Mouse (Mus musculus): ENCODE measurements around the gene Cast. TPM values are rescaled to one million over a fixed set of nuclear protein-coding genes. Genes with fewer than 3 reads are reported as not detected.

Gene Cast
- total and polyA plus RNA-seq, 2 experiments from 2014 or later: 4.3 to 4.8 TPM

- Histone ChIP-seq H3K27ac (ENCODE audit: low read depth, low read length) (no peak overlapping the region), H3K4me2 (ENCODE audit: low read depth) (no peak overlapping the region), H3K4me3 (ENCODE audit: low read depth, low read length) (no peak overlapping the region), H3K36me3 (ENCODE audit: insufficient read depth) (no peaks in the 10 kb centered on the region), H3K9ac (no peak overlapping the region), H3K9me3 (ENCODE audit: low read length) (no peaks in the 10 kb centered on the region), H3K27me3 (ENCODE audit: insufficient read depth, low read length) (no peaks in the 10 kb centered on the region), H3K4me1 (ENCODE audit: insufficient read depth) (no peaks in the 10 kb centered on the region)
- TF ChIP-seq CTCF (IDR thresholded peaks at IDR 0.05; ENCODE audit: low read depth): no peak
- DNase-seq (no peak), ATAC-seq (no peak)
- 75% methylated on average over 2 of the region's 2 CpGs for WGBS
These were observed 41.4 kb downstream of the Cast start for GRCm38 (mm10) chr13:74767186-74767585.

GRCm38 (mm10) chr13:74762741-74763140, 45.9 kb downstream of the Cast start:
- Histone ChIP-seq H3K27ac (ENCODE audit: low read depth, low read length) (no peak overlapping the region), H3K4me3 (ENCODE audit: low read depth, low read length) (no peak overlapping the region), H3K9me3 (ENCODE audit: low read length) (no peaks in the 10 kb centered on the region), H3K4me2 (ENCODE audit: low read depth) (no peak overlapping the region), H3K9ac (no peak overlapping the region), H3K27me3 (ENCODE audit: insufficient read depth, low read length) (no peaks in the 10 kb centered on the region), H3K36me3 (ENCODE audit: insufficient read depth) (no peaks in the 10 kb centered on the region), H3K4me1 (ENCODE audit: insufficient read depth) (no peaks in the 10 kb centered on the region)
- no peak for TF ChIP-seq CTCF (IDR thresholded peaks at IDR 0.05; ENCODE audit: low read depth)
- 73% methylated on average over 1 of the region's 1 CpGs for WGBS
- DNase-seq (no peak), ATAC-seq (no peak)

GRCm38 (mm10) chr13:74759152-74759551, 49.5 kb downstream of the Cast start:
- H3K9me3 ChIP-seq (ENCODE audit: low read length): no peaks in the 10 kb centered on the region
- 89% methylated on average over 1 of the region's 1 CpGs for WGBS
- H3K36me3 ChIP-seq (ENCODE audit: insufficient read depth): no peaks in the 10 kb centered on the region
- no peak overlapping the region for H3K9ac ChIP-seq
- H3K4me2 ChIP-seq (ENCODE audit: low read depth): no peak overlapping the region
- H3K27ac ChIP-seq (ENCODE audit: low read depth, low read length): no peak overlapping the region
- TF ChIP-seq CTCF (IDR thresholded peaks at IDR 0.05; ENCODE audit: low read depth): no peak
- H3K4me1 ChIP-seq (ENCODE audit: insufficient read depth): no peaks in the 10 kb centered on the region
- H3K27me3 ChIP-seq (ENCODE audit: insufficient read depth, low read length): no peaks in the 10 kb centered on the region
- no peak for DNase-seq
- no peak overlapping the region for H3K4me3 ChIP-seq (ENCODE audit: low read depth, low read length)
- no peak for ATAC-seq

- ATAC-seq (no peak), DNase-seq (no peak)
- Histone ChIP-seq H3K27ac (ENCODE audit: low read depth, low read length) (no peak overlapping the region), H3K9me3 (ENCODE audit: low read length) (no peaks in the 10 kb centered on the region), H3K9ac (no peak overlapping the region), H3K4me2 (ENCODE audit: low read depth) (no peak overlapping the region), H3K4me1 (ENCODE audit: insufficient read depth) (no peaks in the 10 kb centered on the region), H3K36me3 (ENCODE audit: insufficient read depth) (no peaks in the 10 kb centered on the region), H3K27me3 (ENCODE audit: insufficient read depth, low read length) (no peaks in the 10 kb centered on the region), H3K4me3 (ENCODE audit: low read depth, low read length) (no peak overlapping the region)
- WGBS: 73% methylated on average over 5 of the region's 5 CpGs
- TF ChIP-seq CTCF (IDR thresholded peaks at IDR 0.05; ENCODE audit: low read depth): no peak
These were observed 65.4 kb downstream of the Cast start for GRCm38 (mm10) chr13:74743219-74743618.

GRCm38 (mm10) chr13:74736396-74736795, 72.2 kb downstream of the Cast start:
- no peak for DNase-seq
- H3K27me3 ChIP-seq (ENCODE audit: insufficient read depth, low read length): no peaks in the 10 kb centered on the region
- 86% methylated on average over 2 of the region's 2 CpGs for WGBS

GRCm38 (mm10) chr13:74735834-74736233, 72.8 kb downstream of the Cast start:
- ATAC-seq: no peak
- no peak for TF ChIP-seq CTCF (IDR thresholded peaks at IDR 0.05; ENCODE audit: low read depth)
- Histone ChIP-seq H3K9ac (no peak overlapping the region), H3K27me3 (ENCODE audit: insufficient read depth, low read length) (no peaks in the 10 kb centered on the region), H3K36me3 (ENCODE audit: insufficient read depth) (no peaks in the 10 kb centered on the region), H3K4me2 (ENCODE audit: low read depth) (no peak overlapping the region), H3K27ac (ENCODE audit: low read depth, low read length) (no peak overlapping the region), H3K4me1 (ENCODE audit: insufficient read depth) (no peaks in the 10 kb centered on the region), H3K9me3 (ENCODE audit: low read length) (no peaks in the 10 kb centered on the region), H3K4me3 (ENCODE audit: low read depth, low read length) (no peak overlapping the region)
- 90% methylated on average over 5 of the region's 5 CpGs for WGBS
- no peak for DNase-seq

More at GRCm38 (mm10) chr13:74736396-74736795, 72.2 kb downstream of the Cast start:
- H3K4me3 ChIP-seq (ENCODE audit: low read depth, low read length): no peak overlapping the region
- no peak for TF ChIP-seq CTCF (IDR thresholded peaks at IDR 0.05; ENCODE audit: low read depth)
- H3K9ac ChIP-seq: no peak overlapping the region
- no peaks in the 10 kb centered on the region for H3K36me3 ChIP-seq (ENCODE audit: insufficient read depth)
- no peaks in the 10 kb centered on the region for H3K4me1 ChIP-seq (ENCODE audit: insufficient read depth)
- no peak overlapping the region for H3K4me2 ChIP-seq (ENCODE audit: low read depth)
- no peaks in the 10 kb centered on the region for H3K9me3 ChIP-seq (ENCODE audit: low read length)
- no peak overlapping the region for H3K27ac ChIP-seq (ENCODE audit: low read depth, low read length)
- no peak for ATAC-seq

- H3K4me3 ChIP-seq (ENCODE audit: low read depth, low read length): no peak overlapping the region
- no peaks in the 10 kb centered on the region for H3K9me3 ChIP-seq (ENCODE audit: low read length)
- H3K4me1 ChIP-seq (ENCODE audit: insufficient read depth): no peaks in the 10 kb centered on the region
- no peaks in the 10 kb centered on the region for H3K27me3 ChIP-seq (ENCODE audit: insufficient read depth, low read length)
- no peak overlapping the region for H3K4me2 ChIP-seq (ENCODE audit: low read depth)
- 93% methylated on average over 4 of the region's 4 CpGs for WGBS
- no peak overlapping the region for H3K9ac ChIP-seq
- no peaks in the 10 kb centered on the region for H3K36me3 ChIP-seq (ENCODE audit: insufficient read depth)
- H3K27ac ChIP-seq (ENCODE audit: low read depth, low read length): no peak overlapping the region
- ATAC-seq: no peak
- DNase-seq: no peak
- TF ChIP-seq CTCF (IDR thresholded peaks at IDR 0.05; ENCODE audit: low read depth): no peak
These were observed 74.9 kb downstream of the Cast start for GRCm38 (mm10) chr13:74733726-74734125.

- no peaks in the 10 kb centered on the region for H3K36me3 ChIP-seq (ENCODE audit: insufficient read depth)
- no peak overlapping the region for H3K4me3 ChIP-seq (ENCODE audit: low read depth, low read length)
- no peak for ATAC-seq
These were observed 89.6 kb downstream of the Cast start for GRCm38 (mm10) chr13:74719002-74719401.

More at GRCm38 (mm10) chr13:74719002-74719401, 89.6 kb downstream of the Cast start:
- 80% methylated on average over 2 of the region's 2 CpGs for WGBS
- Histone ChIP-seq H3K4me1 (ENCODE audit: insufficient read depth) (no peaks in the 10 kb centered on the region), H3K27me3 (ENCODE audit: insufficient read depth, low read length) (no peaks in the 10 kb centered on the region), H3K27ac (ENCODE audit: low read depth, low read length) (no peak overlapping the region), H3K9me3 (ENCODE audit: low read length) (no peaks in the 10 kb centered on the region), H3K9ac (no peak overlapping the region), H3K4me2 (ENCODE audit: low read depth) (no peak overlapping the region)
- no peak for TF ChIP-seq CTCF (IDR thresholded peaks at IDR 0.05; ENCODE audit: low read depth)
- no peak for DNase-seq
